Mouse (Mus musculus) CH12.LX (cell line): ENCODE measurements around the gene Pfkl. TPM values are rescaled to one million over a fixed set of nuclear protein-coding genes. Genes with fewer than 3 reads are reported as not detected.

Source experiments
- DNase-seq: peaks from one replicate; pipeline ENCODE4 v3.0.0-alpha.2; 2013; ENCODE audit errors: extremely low read depth
- H3K27ac ChIP-seq: 2 replicates; pipeline ENCODE4 v1.5.1; 2012; ENCODE audit warnings: low read depth, mild to moderate bottlenecking, control low read depth, moderate library complexity; ENCODE audit not compliant: insufficient read depth
- H3K27me3 ChIP-seq: replicated peaks from 2 replicates; pipeline ENCODE3; 2012; ENCODE audit warnings: inconsistent platforms
- H3K36me3 ChIP-seq, 2 experiments: replicated peaks in 1 of 2; 2 replicates each; pipeline versions ENCODE3 to v1.6.1; 2012; ENCODE audit warnings: inconsistent platforms in 1 of 2, low read length in 1 of 2, mild to moderate bottlenecking in 1 of 2, mixed read lengths in 1 of 2, moderate library complexity in 1 of 2; ENCODE audit not compliant: control insufficient read depth in 1 of 2, insufficient read depth in 1 of 2
- H3K4me1 ChIP-seq, 2 experiments: 2 replicates each; pipeline ENCODE4 v1.6.1; 2012; ENCODE audit warnings: inconsistent platforms in 1 of 2, moderate library complexity in 1 of 2; ENCODE audit not compliant: insufficient read depth in 2 of 2, control insufficient read depth in 1 of 2
- H3K4me2 ChIP-seq: 2 replicates; pipeline ENCODE4 v1.6.1; 2012; ENCODE audit warnings: low read depth, mild to moderate bottlenecking, control low read depth; ENCODE audit not compliant: poor library complexity, insufficient read depth, severe bottlenecking
- H3K4me3 ChIP-seq, 3 experiments: fragments of 150-350 bp in 1 of 3; sonication (generic) in 1 of 3; replicated peaks in 1 of 3; 2 replicates each; pipeline versions ENCODE3 to v1.5.1; 2011 to 2012; ENCODE audit warnings: low read depth in 2 of 3, low read length in 2 of 3, mild to moderate bottlenecking in 2 of 3, moderate library complexity in 2 of 3, control low read depth in 1 of 3, improper control_type of control experiment in 1 of 3, inconsistent platforms in 1 of 3, mixed read lengths in 1 of 3; ENCODE audit not compliant: poor library complexity in 1 of 3
- H3K79me2 ChIP-seq: replicated peaks from 2 replicates; pipeline ENCODE4 v1.6.1; 2012; ENCODE audit warnings: mild to moderate bottlenecking, moderate library complexity; ENCODE audit not compliant: control insufficient read depth, poor library complexity, insufficient read depth, severe bottlenecking; ENCODE audit errors: extremely low read depth
- H3K9ac ChIP-seq: 2 replicates; pipeline ENCODE4 v1.6.1; 2012; ENCODE audit warnings: low read depth, mild to moderate bottlenecking, control low read depth, moderate library complexity; ENCODE audit not compliant: insufficient read depth
- H3K9me3 ChIP-seq: replicated peaks from 2 replicates; pipeline ENCODE3; 2012; ENCODE audit warnings: low read length, inconsistent platforms, mixed read lengths
- CHD1 ChIP-seq: IDR thresholded peaks from 2 replicates; pipeline ENCODE4 v1.6.1; 2012; ENCODE audit warnings: low read depth, low read length, improper control_type of control experiment, inconsistent platforms
- CHD2 ChIP-seq: IDR thresholded peaks from 2 replicates; pipeline ENCODE4 v1.6.1; 2011; ENCODE audit warnings: low read length, improper control_type of control experiment
- EP300 ChIP-seq: IDR thresholded peaks from 2 replicates; pipeline ENCODE4 v1.6.1; 2011; ENCODE audit warnings: low read length, improper control_type of control experiment
- ETS1 ChIP-seq: conservative IDR thresholded peaks from 2 replicates; pipeline ENCODE4 v1.6.1; 2012; ENCODE audit warnings: low read depth, mild to moderate bottlenecking, inconsistent platforms, low read length, improper control_type of control experiment, moderate library complexity
- GABPA ChIP-seq: IDR thresholded peaks from 2 replicates; pipeline ENCODE4 v1.6.1; 2012; ENCODE audit warnings: low read depth, low read length, improper control_type of control experiment, inconsistent platforms; ENCODE audit not compliant: insufficient replicate concordance
- HCFC1 ChIP-seq: IDR thresholded peaks from 2 replicates; pipeline ENCODE4 v1.6.1; 2012; ENCODE audit warnings: low read depth, mild to moderate bottlenecking, inconsistent platforms, low read length, improper control_type of control experiment
- IRF4 ChIP-seq: IDR thresholded peaks from 2 replicates; pipeline ENCODE4 v1.6.1; 2014; ENCODE audit warnings: low read depth, mild to moderate bottlenecking, inconsistent platforms, low read length, improper control_type of control experiment
- JUND ChIP-seq: conservative IDR thresholded peaks from 2 replicates; pipeline ENCODE4 v1.6.1; 2011; ENCODE audit warnings: low read depth, low read length, improper control_type of control experiment
- MAFK ChIP-seq: IDR thresholded peaks from 2 replicates; pipeline ENCODE4 v1.6.1; 2011; ENCODE audit warnings: low read length, improper control_type of control experiment; ENCODE audit not compliant: insufficient replicate concordance
- MAX ChIP-seq: IDR thresholded peaks from 2 replicates; pipeline ENCODE4 v1.6.1; 2011; ENCODE audit warnings: low read length, improper control_type of control experiment
- MEF2A ChIP-seq: IDR thresholded peaks from 2 replicates; pipeline ENCODE4 v1.6.1; 2014; ENCODE audit warnings: low read depth, mild to moderate bottlenecking, inconsistent platforms, low read length, improper control_type of control experiment, borderline replicate concordance
- MXI1 ChIP-seq: IDR thresholded peaks from 2 replicates; pipeline ENCODE4 v1.6.1; 2011; ENCODE audit warnings: mild to moderate bottlenecking, low read depth, low read length, improper control_type of control experiment
- NELFE ChIP-seq: IDR thresholded peaks from 2 replicates; pipeline ENCODE4 v1.6.1; 2011; ENCODE audit warnings: low read depth, low read length, improper control_type of control experiment
- NRF1 ChIP-seq: IDR thresholded peaks from 2 replicates; pipeline ENCODE4 v1.6.1; 2014; ENCODE audit warnings: low read depth, mild to moderate bottlenecking, inconsistent platforms, low read length, improper control_type of control experiment, moderate library complexity
- POLR2AphosphoS2 ChIP-seq: IDR thresholded peaks from 2 replicates; pipeline ENCODE4 v1.6.1; 2011; ENCODE audit warnings: low read depth, low read length, improper control_type of control experiment
- SMC3 ChIP-seq: IDR thresholded peaks from 2 replicates; pipeline ENCODE4 v1.6.1; 2011; ENCODE audit warnings: low read depth, low read length, improper control_type of control experiment
- TCF12 ChIP-seq: IDR thresholded peaks from 2 replicates; pipeline ENCODE4 v1.6.1; 2014; ENCODE audit warnings: low read depth, mild to moderate bottlenecking, inconsistent platforms, low read length, improper control_type of control experiment
- USF1 ChIP-seq: IDR thresholded peaks from 2 replicates; pipeline ENCODE4 v1.6.1; 2014; ENCODE audit warnings: low read depth, mild to moderate bottlenecking, inconsistent platforms, low read length, improper control_type of control experiment
- USF2 ChIP-seq: conservative IDR thresholded peaks from 2 replicates; pipeline ENCODE4 v1.6.1; 2011; ENCODE audit warnings: low read depth, low read length, improper control_type of control experiment
- ZC3H11A ChIP-seq: IDR thresholded peaks from 2 replicates; pipeline ENCODE4 v1.6.1; 2012; ENCODE audit warnings: low read depth, mild to moderate bottlenecking, inconsistent platforms, low read length, improper control_type of control experiment
- ZMIZ1 ChIP-seq: IDR thresholded peaks from 2 replicates; pipeline ENCODE4 v1.6.1; 2012; ENCODE audit warnings: low read depth, mild to moderate bottlenecking, inconsistent platforms, low read length, improper control_type of control experiment
- dilution Hi-C: fragments of 300-500 bp; cut with MboI; formaldehyde crosslinking; loops from 2 replicates; pipeline ENCODE4 v1.14.3; 2020; ENCODE audit warnings: low sequenced_read_pairs; ENCODE audit not compliant: extremely low pct_unique_long_range_greater_than_20kb, extremely low pct_ligation_motif_present
- in situ Hi-C: fragments of 300-500 bp; cut with MboI; formaldehyde crosslinking; loops from 3 replicates; pipeline ENCODE4 v1.14.3; 2019; ENCODE audit warnings: low sequenced_read_pairs, low pct_ligation_motif_present, low pct_unique_long_range_greater_than_20kb, mixed read lengths
- polyA plus RNA-seq: library from polyadenylated mRNA; unstranded; fragments of >175 nt; gene quantifications from 2 replicates; pipeline ENCODE4 v1.2.1, GENCODE M21; 2012; ENCODE audit warnings: low read depth; ENCODE audit not compliant: insufficient read length
- total RNA-seq, 2 experiments: library from RNA; depleted of rRNA; stranded (reverse); fragments of 300-350 nt in 1 of 2; fragments of >200 nt in 1 of 2; gene quantifications; 2 replicates each; pipeline ENCODE4 v1.2.3; 2012 to 2014

The Pfkl gene
- total and polyA plus RNA-seq, 3 experiments = 95.9 to 210 (median 159) TPM

DNA sequence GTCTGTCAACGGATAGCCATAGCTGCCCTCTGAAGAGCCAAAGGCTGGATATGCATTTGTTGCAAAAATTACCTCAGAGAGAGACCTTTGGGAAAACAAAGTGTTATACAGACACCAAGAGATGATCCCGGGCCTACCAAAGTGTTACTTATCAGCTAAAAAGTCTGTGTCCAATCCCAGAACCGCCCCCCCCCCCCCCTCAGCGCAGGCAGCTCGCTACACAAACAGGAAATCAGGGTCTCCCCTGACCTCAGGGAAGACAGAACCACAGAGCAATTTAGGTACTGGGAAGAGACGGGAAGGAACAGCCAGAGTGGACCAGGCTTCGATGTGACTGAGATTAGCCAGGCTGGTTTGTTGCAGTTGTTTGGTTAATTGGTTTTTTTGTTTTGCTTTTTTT lies 2.7 kb downstream of the Pfkl start:
- Histone ChIP-seq H3K9me3 (no peaks in the 10 kb centered on the region), H3K4me2 (no peak overlapping the region), H3K27ac (no peak overlapping the region), H3K4me1 (peaks cover 12 to 32% of the 10 kb centered on the region in 2 experiments; a peak in 3 of 4 replicates), H3K4me3 (no peak overlapping the region), H3K36me3 (peaks cover 10 to 47% of the 10 kb centered on the region in 2 experiments), H3K27me3 (peaks cover 3% of the 10 kb centered on the region), H3K9ac (no peak overlapping the region), H3K79me2 (peaks cover 14% of the 10 kb centered on the region)
- in situ Hi-C loops = no loop called here
- dilution Hi-C loops = no loop called here
- TF ChIP-seq MXI1 = no peak
- no peak for TF ChIP-seq USF1
- TF ChIP-seq GABPA = no peak
- TF ChIP-seq POLR2AphosphoS2 = no peak
- no peak for TF ChIP-seq IRF4
- TF ChIP-seq MEF2A = no peak
- TF ChIP-seq NRF1 = no peak
- no peak for TF ChIP-seq ZC3H11A
- no peak for TF ChIP-seq ZMIZ1
- TF ChIP-seq USF2 = no peak
- TF ChIP-seq NELFE = no peak
- TF ChIP-seq ETS1 = no peak
- TF ChIP-seq MAFK = no peak
- no peak for TF ChIP-seq CHD1
- TF ChIP-seq HCFC1 = no peak
- DNase-seq = no peak

DNA sequence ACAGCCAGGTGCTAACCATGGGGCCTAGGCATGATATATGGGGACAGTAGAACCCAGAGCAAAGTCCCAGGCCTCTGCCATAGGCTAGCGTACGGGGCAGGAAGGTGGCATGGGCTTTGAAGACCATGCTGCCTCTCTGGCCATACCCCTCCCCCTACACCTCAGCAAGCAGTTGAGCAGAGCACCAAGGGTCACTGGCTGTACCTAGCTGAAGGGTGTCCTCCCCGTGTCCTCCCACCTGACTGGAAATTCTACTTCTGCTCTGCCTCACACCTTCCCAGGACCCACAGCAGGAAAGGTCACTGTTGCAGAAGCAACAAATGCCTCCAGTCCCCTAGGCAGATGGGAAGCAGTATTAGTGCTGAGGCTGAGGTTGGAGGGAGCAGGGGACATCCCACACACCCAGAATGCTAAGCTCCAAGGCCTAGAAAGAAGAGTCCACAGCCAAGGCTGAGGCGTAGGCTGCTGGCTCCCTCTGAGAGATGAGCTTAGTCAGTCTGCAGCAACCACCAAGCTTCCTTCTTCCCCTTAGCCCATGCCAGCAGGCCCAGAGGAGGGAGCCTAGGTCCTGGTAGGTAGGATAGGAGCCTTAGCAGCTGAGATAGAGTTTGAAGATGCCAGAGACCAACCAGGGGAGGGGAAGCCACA lies 4.0 kb downstream of the Pfkl start:
- Histone ChIP-seq H3K9ac (no peak overlapping the region), H3K27me3 (peaks cover 2% of the 10 kb centered on the region), H3K36me3 (peaks cover 22 to 60% of the 10 kb centered on the region in 2 experiments), H3K4me1 (peaks cover 12 to 32% of the 10 kb centered on the region in 2 experiments; a peak in 3 of 4 replicates), H3K9me3 (no peaks in the 10 kb centered on the region), H3K79me2 (peaks cover 14% of the 10 kb centered on the region), H3K27ac (no peak overlapping the region), H3K4me3 (no peak overlapping the region), H3K4me2 (no peak overlapping the region)
- dilution Hi-C loops (no loop called here), in situ Hi-C loops (no loop called here)
- no peak for DNase-seq
- TF ChIP-seq CHD1 = no peak
- no peak for TF ChIP-seq HCFC1
- TF ChIP-seq SMC3 = no peak
- no peak for TF ChIP-seq CHD2
- TF ChIP-seq JUND = no peak
- no peak for TF ChIP-seq GABPA
- TF ChIP-seq MAX = no peak
- TF ChIP-seq ETS1 = no peak
- no peak for TF ChIP-seq TCF12
- TF ChIP-seq EP300 = no peak
- no peak for TF ChIP-seq USF1
- TF ChIP-seq ZC3H11A = no peak
